Mouse (Mus musculus) embryonic facial prominence, embryonic 12.5 days (tissue): ENCODE data around the gene Trem2. TPM values are rescaled to one million over a fixed set of nuclear protein-coding genes. Genes with fewer than 3 reads are reported as not detected.

Experiments
- polyA plus RNA-seq: library from polyadenylated mRNA; unstranded; fragments of >200 nt; fragmentation: Nextera tagmentation; extraction: Ambion mirVana; gene quantifications from 2 replicates; pipeline ENCODE4 v1.2.1, GENCODE M21; 2016

The Trem2 gene
- polyA plus RNA-seq, 1 experiment from 2014 or later: 3.6 TPM

Other genes starting within 250 kb of the Trem2 start
- gene 9830107B12Rik, start 200.1 kb upstream of the Trem2 start, polyA plus RNA-seq: not detected in 2 replicates
- 0.14 TPM in 1 of 2 replicates, not detected in the other for gene A530064D06Rik, start 179.1 kb upstream of the Trem2 start, polyA plus RNA-seq
- gene Trem1, start 113.6 kb upstream of the Trem2 start, polyA plus RNA-seq: 0.06 and 0.08 TPM in 2 replicates
- not detected in 2 replicates for gene Trem3, start 98.6 kb upstream of the Trem2 start, polyA plus RNA-seq
- gene Treml4, start 82.1 kb upstream of the Trem2 start, polyA plus RNA-seq: 0.12 and 0.29 TPM in 2 replicates
- gene Treml2, start 46.9 kb upstream of the Trem2 start, polyA plus RNA-seq: 0.23 and 0.80 TPM in 2 replicates
- gene B430306N03Rik, start 30.3 kb upstream of the Trem2 start, polyA plus RNA-seq: 0.50 TPM in 1 of 2 replicates, not detected in the other
- 1.9 and 3.2 TPM in 2 replicates for gene Treml1, start 13.5 kb downstream of the Trem2 start, polyA plus RNA-seq
- gene Nfya, start 63.5 kb downstream of the Trem2 start, polyA plus RNA-seq: 19.6 and 19.9 TPM in 2 replicates
- gene Oard1, start 63.6 kb downstream of the Trem2 start, polyA plus RNA-seq: 57.1 and 64.0 TPM in 2 replicates
- 3.4 and 5.7 TPM in 2 replicates for gene Apobec2, start 86.5 kb downstream of the Trem2 start, polyA plus RNA-seq
- 0.89 and 1.5 TPM in 2 replicates for gene Tspo2, start 105.1 kb downstream of the Trem2 start, polyA plus RNA-seq
- gene Unc5cl, start 108.5 kb downstream of the Trem2 start, polyA plus RNA-seq: 0.47 and 0.53 TPM in 2 replicates